Mouse (Mus musculus) right cerebral cortex, postnatal 14 days (tissue): ENCODE measurements around the gene Kcne4.

ENCODE experiments used
- DNase-seq: peaks from one replicate; pipeline ENCODE4 v3.0.0; 2022

The Kcne4 gene

DNA sequence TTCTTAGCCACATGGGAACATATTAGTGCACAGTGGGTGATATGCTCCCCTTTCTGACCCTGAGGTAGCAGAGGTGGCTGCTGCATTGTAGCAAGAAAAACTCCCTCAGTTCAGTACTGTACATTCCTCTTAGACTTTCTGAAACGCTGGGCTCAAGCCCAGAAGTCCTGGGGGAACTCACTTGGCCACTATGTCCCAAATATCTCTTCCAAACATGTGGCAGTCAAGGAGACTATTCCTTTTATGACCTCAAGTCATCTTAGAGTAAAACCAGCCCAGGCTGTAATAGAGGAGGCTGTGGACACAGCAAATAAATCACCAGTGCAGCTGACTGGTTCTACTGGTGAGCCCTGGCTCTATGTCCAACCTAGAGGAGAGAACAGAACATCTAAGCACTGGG lies 45.7 kb downstream of the Kcne4 start:
- DNase-seq = no peak

DNA sequence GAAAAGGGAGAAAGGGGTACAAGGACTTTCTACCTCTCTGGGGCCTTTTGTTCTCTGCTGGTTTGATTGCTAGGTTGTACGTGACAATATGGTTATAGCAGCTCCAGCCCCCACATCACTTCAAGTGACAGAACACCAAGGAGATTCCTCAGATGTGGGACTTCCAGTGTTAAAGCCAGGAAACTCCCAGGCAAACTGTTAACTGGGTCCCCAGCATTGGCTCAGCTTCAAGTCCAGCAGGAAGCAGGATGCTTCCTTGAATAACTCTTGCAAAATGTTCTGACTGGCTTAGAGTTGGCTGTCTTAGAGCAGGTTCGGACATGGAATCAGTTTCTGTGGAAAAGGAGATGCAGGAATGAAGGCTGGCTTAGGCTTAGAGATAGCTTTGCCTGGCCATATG lies 47.3 kb downstream of the Kcne4 start:
- DNase-seq = peak; percentile 26

DNA sequence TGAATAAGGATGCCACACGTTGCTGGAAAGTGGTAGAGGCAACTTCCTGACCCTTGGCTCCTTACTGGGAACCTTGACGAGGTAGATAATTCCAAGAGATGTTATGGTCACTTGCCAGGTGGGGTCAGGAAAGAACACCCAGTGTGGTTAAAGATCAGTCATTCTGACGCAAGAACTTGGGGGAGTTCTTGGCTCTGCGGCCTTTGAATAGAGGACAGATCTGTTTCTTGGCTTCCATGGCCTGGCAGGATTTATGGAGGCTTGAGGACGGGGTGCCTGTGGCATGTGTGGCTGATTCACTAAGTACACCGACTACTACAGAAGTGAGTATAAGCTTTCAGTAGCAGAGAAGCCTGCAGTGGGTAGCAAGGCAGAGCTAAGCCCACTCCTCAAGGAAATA lies 47.8 kb downstream of the Kcne4 start:
- DNase-seq = no peak

DNA sequence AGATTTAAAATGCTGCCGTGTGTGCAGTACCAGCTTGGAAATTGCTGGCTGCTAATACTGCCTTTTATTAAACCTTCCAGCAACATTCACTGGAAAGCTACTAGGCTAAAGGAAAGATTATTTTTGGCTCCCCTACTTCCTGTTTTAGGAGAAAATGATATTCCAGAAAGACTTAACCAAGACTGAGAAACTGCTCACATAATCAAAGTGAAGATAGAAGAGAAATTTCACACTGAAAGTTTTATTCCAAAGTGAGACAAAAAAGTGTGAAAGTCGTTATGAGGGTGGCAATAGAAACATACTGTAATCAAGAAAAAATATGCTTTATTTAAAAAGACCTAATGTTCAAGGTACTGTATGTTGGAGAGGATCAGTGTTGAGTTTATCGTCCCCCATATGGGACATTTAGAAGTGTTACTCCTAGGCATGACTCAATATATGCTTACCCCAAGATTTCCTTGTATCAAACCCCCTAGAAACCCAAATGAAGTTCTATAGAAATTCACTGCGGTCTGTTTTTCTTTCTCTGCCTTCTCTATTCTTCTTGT lies 48.3 kb downstream of the Kcne4 start:
- DNase-seq = no peak

DNA sequence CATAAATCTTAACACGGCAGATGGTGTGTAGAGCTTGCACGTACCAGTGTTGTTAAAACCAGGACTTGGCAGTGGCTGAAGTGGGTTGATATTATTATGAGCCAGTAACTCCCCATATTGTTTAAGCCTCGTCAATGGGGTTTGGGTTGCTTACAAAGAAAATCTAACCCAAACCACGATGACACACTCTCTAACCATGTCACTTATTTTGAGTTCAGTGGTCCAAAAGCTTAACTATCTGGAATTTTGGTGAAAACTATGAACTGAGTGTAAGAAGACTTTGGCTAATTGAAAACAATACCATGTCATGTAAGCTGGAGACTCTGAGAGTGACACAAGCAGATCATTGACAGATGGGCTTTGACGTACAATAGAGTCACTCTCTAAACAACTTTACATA lies 49.4 kb downstream of the Kcne4 start:
- DNase-seq = no peak

DNA sequence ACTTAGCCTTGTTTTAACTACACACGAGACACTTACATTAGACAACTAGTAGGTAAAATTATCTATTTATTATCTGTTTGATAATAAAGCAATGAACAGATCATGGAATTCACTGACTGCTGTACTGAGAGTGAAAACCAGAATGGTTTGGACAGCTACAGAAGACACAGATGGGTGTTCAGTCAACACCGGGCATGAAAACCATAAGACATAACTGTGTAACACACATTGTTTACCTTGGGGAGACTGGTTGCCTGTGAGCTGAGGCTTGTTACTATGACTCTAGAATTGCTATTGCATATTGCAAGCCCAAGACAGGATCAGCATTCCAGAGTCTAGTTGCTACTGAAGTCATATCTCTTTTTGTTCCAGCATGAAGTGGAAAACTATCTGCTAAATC lies 49.9 kb downstream of the Kcne4 start:
- no peak for DNase-seq
